Mouse (Mus musculus): ENCODE measurements around the gene Iffo1.
"Not testable (repeated sequence)": the region's sequence is repeated elsewhere in the genome, so short reads cannot be mapped to it uniquely, and the experiment has no call there.

Iffo1 gene

DNA sequence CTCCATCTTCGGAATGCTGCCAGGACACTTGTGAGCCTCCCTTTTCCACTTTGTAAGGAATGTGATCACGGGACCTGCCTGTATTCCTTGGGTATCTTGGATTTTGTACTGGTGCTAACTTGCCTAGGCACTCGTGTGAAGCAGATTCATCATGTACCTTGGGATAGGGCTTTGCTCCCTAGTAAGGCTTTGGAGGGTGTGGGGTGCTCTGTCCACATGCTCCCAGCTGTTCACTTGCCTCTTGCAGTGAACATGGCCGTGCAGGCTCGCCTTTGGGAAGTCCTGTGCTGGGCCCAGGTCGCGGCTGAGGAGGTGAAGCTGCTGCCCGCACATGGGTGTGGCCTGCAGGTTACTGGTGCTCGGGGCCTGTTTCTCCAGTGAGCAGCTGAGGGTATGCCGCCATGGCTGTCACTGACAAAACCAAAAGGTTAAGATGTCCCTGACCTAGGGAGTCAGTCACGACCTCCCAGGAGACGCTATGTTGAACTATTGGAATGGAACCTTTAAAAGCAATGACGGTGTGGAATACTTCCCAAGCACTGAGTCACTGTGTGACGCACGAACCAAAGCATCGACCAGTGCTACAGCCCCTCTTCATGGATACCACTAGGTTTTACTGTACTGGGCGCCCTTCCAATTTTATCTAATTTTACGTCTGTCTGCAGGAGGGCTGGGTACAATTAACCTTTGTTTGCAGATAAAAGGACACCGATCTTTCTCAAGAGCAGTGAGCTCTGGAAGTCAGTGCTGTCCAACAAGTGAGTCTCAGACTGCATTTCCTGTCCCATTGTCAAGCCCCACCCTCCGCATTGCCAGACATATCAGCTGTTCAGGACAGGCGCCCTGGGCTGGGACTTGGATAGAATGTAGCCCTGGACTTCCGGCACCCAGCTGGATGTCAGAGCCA lies 16.1 kb downstream of the Iffo1 start:
- DNase-seq (ENCODE audit: low spot score in 2 of 2), result peak in 1 of 2 experiments; percentile 61

DNA sequence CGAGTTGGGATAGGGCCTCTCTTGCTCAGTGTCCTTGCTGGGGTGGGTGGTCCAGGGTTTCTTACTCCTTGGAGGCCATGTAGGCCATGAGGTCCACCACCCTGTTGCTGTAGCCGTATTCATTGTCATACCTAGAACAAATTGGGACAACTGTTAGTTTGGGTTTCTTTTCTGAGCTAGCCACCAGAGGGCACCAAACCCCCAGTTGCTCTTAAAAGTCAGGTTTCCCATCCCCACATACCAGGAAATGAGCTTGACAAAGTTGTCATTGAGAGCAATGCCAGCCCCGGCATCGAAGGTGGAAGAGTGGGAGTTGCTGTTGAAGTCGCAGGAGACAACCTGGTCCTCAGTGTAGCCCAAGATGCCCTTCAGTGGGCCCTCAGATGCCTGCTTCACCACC lies 16.9 kb downstream of the Iffo1 start:
- peak in 1 of 2 experiments; percentile 76 for DNase-seq (ENCODE audit: low spot score in 2 of 2)

DNA sequence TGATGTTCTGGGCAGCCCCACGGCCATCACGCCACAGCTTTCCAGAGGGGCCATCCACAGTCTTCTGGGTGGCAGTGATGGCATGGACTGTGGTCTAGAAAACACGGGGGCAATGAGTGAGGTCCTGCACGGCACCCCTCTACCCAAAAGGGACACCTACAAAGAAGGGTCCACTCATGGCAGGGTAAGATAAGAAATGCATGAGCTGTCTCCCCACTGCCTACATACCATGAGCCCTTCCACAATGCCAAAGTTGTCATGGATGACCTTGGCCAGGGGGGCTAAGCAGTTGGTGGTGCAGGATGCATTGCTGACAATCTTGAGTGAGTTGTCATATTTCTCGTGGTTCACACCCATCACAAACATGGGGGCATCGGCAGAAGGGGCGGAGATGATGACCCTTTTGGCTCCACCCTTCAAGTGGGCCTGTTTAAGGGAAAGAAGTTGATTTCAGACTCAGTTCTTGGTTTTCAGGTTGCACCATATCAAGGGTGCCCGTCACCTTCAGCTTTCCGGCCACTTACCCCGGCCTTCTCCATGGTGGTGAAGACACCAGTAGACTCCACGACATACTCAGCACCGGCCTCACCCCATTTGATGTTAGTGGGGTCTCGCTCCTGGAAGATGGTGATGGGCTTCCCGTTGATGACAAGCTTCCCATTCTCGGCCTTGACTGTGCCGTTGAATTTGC lies 17.7 kb downstream of the Iffo1 start:
- DNase-seq (ENCODE audit: low spot score in 2 of 2), result not testable (repeated sequence)

DNA sequence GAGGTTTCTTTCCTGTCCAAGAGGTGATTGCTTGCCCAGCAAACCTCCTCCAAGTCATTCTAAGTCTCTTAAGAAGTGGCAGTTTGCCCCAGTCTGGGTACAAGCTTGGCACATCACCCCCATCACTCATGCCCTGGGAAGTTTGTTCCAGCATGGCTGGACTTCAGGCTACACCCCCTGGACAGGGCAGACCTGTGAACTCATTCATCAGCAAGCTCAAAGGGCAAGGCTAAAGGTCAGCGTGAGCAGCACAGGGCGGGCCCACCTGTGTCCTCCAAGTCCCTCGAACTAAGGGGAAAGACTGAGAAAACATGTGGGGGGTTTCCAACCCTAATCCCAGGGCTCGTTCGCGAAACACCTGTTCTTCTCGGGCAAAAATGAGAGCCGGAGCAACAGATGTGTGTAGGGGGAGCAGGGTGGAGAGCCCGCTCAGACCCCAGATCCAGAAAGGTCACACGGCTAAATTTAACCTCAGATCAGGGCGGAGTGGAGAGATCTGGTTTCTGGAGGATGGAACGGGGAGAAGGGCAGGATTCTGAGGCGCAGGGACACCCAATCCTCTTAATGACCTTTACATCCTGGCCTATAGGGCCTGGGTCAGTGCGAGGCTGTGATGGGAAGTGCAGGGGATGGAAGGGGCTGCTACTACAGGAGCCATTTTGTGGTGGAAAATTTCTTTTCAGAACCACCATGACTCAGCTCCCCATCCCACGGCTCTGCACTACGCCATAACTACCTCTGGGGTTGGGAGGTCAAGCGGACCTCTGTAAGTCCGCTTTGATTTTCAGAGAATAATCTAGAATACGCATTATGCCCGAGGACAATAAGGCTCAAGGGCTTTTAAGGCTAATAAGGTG lies 19.0 kb downstream of the Iffo1 start:
- peak in 1 of 2 experiments; percentile 62 for DNase-seq (ENCODE audit: low spot score in 2 of 2)

DNA sequence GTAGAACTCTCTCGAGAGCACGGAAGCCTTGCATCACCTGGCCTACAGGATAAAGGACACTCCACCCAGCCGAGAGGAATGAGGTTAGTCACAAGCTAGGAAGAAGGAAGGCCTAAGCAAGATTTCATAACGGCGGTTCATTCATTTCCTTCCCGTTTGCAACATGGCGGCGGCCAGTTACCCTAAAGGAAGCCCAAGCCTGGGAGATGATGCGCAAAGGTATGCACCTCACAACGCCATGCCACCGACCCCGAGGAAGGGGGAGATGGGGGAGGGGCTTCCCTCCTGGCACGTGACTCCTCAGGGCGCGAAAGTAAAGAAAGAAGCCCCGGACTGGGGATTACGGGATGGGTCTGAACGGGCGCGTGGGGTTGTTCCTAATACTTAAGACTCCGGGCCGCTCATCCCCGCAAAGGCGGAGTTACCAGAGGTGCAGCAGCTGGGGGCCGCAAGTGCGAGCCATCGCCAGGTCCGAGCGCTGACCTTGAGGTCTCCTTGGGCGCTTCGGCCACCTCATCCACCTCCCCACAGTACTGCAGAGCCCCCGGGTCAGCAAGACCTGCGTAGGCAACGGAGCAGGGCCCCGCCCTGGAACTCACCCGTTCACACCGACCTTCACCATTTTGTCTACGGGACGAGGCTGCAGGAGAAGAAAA lies 19.8 kb downstream of the Iffo1 start:
- peak in 1 of 2 experiments; percentile 67 for DNase-seq (ENCODE audit: low spot score in 2 of 2)

DNA sequence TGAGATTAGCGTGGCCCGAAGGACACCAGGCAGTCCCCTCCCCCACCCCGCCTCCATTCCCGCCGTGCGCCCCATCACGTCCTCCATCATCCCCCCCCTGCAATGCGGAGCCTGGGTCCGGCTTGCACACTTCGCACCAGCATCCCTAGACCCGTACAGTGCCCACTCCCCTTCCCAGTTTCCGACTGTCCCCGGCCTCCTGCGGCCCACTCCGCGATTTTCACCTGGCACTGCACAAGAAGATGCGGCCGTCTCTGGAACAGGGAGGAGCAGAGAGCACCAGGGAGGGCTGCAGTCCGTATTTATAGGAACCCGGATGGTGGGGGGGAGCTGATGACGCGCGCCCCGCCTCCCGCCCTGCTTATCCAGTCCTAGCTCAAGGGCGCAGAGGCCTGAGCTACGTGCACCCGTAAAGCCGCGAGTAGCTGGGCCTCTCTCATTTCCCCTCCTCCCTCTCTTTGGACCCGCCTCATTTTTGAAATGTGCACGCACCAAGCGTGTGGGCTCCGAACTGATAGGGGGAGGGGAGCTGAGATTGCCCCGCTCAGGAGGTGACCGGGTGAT lies 20.4 kb downstream of the Iffo1 start:
- DNase-seq (ENCODE audit: low spot score in 2 of 2), result peak; percentile 94 to 97

DNA sequence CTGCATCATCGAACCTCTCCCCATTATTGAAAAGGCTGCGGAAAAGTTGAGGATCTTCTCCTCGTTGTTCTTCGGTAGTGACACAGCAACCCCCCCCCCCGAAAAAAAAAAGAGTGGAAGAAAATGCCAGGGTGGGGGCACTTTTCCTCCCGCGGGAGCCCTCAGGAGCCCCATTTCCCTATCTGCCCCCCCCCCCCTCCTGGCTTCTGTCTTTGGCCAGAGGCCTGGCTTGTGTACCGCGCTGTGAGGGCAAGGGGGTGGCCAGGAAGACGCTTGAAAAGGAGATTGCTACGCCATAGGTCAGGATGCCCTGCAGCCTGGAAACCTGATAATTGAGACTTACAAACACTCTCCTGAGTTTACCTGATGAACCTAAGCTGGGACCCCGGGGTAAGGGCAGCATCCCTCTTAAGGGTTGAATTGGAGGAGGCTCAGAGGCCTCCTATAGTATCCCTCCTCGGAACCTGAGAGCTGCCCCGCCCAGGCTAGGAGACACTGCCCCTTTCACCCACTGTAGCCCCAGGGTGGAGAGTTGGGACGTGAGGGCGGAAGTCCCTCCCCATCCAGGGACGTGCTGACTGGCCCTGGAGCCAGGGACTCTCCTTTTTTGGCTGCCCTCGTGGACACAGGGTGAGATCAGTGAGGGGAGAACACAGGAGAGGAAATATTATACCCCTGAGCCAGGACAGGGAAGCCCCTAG lies 21.2 kb downstream of the Iffo1 start, which contains the start of gene Gapdh:
Gene Gapdh, minus strand, starts transcription at position 417 of the 701 bp plus-strand sequence.
- DNase-seq (ENCODE audit: low spot score in 2 of 2), result peak in 1 of 2 experiments; percentile 61

DNA sequence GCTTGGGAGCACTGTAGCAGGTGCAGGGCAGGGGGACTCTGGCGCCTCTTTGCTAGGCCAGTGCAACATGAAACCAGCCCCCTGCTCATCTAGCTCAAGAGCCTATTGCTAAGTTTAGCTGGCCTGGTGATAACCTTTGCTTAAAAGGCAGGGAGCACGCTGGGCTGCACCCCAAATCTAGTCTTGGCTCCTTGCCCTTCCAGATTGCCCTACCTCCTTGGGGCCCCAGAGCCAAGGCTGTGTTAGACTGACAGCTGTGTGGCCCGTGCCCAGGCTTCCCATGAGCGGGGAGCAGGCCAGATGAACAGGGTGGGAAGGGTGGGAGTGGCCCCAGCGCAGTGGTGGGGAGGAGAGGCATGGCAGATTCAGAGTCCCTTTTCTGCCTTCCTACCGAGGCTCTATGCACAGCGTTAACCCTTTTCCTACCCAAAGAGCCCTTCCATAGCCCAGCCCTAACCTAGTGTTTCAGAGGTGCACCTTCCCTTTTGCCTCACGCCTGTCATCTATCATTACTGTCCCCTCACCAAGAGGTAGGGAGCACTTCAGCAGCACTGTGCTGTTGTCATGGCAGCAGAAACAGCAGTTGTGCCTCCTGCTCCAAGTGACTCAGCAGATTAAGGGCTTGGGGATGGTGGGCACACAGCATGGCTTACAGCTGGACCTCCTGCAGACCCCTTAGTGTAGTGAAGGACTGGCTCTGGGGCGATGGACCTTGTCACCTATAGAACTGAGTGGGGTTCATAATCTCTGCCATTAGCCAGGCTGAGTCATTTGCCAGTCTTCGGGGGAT lies 22.0 kb downstream of the Iffo1 start:
- DNase-seq (ENCODE audit: low spot score in 2 of 2), result peak in 1 of 2 experiments; percentile 60

DNA sequence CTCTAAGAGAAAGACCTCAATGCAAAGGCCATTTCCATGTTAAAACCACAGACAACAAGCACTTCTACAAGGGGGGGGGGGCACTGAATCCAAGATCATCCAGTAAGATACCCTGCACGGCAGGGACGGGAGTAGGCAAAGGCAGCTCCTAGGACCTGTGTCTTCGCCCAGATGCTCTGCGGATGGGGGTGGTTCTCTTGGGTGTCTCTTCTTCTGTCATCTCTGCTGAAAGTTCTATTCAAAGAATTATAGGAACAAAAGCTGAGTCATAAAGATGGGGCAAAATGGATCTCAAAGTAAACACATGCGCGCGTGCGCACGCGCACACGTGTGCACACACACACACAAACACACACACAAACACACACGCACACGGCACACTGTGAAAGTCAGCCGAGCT lies 23.0 kb downstream of the Iffo1 start:
- DNase-seq (ENCODE audit: low spot score in 2 of 2), result no peak

DNA sequence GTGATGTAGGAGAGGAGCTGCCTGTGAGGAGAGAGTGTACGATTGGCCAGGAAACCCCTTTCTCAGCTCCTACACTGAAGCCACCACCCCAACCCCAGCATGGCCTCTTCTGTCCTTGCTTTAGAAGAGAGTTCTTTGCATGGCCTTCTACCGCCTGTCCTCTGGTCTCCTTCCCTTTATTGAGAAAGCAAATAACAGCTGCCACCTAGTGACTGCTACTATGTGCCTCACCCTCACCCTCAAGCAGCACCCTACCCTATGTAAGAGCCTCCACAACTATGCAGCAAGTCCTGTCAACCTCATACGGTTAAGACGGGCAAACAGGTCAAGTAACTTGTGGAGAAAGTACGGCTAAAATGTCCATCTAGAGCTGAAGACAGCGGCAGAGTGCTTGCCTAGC lies 25.2 kb downstream of the Iffo1 start:
- no peak for DNase-seq (ENCODE audit: low spot score in 2 of 2)

DNA sequence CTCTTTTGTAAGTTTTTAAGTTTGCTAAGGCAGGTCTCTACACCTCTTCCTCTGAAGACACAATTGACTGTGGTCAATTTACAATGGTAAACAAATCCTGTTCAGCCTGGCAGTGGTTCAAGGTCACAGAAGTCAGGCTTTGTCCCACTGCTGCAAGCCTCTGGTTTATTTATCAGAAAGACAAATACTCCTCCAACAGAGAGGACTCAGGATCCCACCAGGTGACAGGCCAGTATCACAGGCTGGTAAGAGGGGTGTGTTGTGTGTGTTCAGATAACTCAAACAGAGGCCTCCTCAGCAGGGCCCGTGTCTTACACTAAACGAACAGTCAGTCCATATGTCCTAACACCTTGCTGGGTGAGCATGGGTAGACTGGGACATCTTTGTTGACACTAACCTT lies 27.4 kb downstream of the Iffo1 start:
- DNase-seq (ENCODE audit: low spot score in 2 of 2), result no peak

DNA sequence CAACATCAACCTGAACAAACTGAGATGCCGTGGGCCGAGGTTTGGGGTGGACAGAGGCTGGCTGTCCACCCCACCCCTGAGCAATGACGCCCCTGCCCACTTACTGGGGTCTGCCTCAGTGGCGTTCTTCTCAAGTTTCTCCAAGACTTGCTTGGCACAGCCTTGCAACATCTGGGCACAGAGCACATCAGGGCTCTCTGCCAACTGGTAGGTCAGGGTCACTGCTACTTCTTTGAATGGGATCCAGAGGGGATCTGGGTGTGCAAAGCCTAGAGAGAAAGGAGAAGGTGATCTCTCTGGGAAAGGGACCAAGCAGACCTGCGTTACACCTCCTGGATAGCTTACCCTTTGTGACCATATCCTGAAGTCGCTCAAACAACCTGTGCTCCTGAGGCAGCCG lies 28.2 kb downstream of the Iffo1 start:
- no peak for DNase-seq (ENCODE audit: low spot score in 2 of 2)

DNA sequence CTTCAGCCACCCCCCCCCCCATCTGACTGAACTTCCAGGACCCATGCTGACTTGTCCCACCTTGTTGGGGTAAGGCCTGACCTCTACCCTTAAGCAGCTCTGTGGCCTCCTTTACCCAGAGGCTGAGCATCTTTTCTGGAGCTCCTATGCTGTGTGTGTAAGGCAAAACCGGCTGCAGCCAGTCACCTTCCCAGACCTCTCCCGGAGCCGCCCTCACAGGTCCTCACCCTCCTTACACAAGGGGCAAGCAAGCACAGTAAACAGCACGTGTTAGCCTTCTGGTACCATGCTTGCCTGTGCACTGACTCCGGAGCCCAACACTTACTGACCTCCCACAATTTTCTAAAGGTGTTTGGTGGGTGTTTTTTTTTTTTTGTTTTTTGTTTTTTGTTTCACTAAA lies 30.4 kb downstream of the Iffo1 start:
- DNase-seq (ENCODE audit: low spot score in 2 of 2), result no peak

DNA sequence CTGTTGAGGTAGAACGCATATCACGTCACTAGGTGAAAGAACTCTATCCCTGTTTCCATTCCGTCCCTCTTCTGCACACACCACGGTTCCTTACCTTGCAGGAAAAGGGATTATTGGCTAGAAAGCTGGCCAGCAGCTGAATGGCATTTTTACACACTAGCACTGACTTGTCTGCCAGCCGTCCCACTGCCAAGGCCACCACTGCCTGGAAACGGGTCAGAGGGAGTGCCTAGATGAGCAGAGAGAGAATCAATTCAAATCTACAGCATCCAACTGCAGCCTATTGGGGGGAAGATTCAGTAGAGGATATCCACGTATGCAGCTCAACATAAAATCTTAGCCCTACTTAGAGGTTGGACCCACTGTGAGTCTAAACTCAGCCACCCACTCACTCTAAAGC lies 34.6 kb downstream of the Iffo1 start:
- no peak for DNase-seq (ENCODE audit: low spot score in 2 of 2)

DNA sequence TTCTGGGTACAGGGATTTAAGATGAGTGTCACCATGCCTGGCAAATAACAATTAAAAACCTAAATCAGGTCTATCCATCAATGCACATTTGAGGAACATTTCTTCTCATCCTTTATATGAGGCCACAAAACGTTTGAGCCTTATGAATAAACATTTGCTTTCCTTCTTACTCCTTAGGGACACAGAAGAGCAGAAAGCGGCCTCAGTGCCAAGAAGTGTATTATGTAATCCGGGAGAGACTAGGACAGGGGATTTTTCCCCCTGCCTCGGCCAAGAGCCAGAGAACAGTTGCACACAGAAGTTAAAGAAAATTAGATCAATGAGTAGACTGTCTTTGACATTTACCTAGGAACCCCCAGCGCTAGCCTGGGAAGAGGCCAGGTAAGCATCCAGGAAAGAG lies 37.1 kb downstream of the Iffo1 start:
- no peak for DNase-seq (ENCODE audit: low spot score in 2 of 2)

DNA sequence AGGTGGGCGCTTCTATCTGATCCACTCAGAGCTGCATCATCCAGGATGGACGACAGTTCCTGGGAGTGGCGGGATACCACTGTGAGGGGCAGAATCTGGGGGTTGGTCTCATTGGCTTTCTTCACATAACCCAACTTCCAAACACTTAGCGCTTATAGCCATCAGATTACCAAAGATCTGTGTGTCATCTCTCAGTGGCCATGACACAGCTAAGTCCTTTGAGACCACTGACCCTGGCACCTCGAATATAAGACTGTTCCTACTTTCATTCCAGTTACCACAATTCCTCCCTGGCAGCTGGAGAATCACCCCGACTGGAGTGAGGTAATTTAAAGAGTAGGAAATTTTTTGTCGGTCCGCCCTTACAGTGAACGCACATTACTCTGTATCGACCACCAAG lies 41.2 kb downstream of the Iffo1 start:
- no peak for DNase-seq (ENCODE audit: low spot score in 2 of 2)

DNA sequence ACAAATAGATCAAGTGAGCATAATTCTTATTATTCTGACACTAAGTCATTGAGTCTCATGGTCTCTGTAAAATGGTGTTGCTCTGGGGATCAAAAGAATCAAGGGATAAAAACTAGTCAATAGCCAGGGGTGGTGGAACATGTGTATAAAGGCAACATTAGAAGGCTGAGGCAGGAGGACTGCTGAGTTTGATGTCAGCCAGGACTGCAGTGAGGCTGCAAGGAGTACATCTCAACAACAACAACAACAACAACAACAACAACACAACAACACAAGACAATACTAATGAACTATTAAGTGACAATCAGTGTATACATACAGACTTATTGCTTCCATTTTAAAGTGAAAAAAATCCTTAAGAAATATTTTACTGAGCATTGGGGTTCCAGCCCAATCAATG lies 45.8 kb downstream of the Iffo1 start:
- no peak for DNase-seq (ENCODE audit: low spot score in 2 of 2)

DNA sequence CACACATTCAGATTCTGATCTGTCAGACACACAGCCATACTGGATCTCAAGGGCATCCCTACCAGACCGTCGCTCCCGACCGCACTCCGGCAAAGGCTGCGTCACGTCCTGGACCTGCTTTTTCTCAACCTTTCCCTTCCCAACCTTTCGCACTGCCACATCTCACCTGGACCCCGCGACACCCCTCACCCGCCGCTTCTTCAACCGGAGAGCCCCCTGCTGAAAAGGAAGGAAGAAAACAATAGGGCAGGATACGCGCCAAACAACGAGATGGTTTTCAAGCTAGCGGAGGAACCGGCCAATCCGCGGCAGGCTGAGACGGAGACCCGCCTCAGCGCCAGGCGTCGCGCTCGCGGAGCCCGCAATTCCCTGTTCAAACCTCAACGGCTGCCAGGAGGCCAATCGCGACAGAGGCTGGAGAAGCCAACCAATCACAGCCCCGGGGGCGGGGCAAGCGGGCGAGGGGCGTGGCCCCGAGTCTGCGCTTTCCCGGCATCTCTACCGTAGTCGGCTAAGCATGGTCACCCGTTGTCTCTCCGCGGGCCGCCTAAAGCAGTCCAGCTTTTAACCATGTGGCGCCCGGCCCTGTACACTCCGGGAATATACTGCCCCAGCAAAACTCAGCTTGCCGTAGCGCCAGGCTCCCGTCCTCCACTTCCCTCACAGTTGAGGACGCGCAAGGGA lies 46.4 kb downstream of the Iffo1 start, which contains the start of the genes Ncapd2 and Mrpl51:
Gene Ncapd2, minus strand, starts transcription at position 370 of the 684 bp plus-strand sequence.
Gene Mrpl51, plus strand, starts transcription at position 470 of the 684 bp plus-strand sequence.
- DNase-seq (ENCODE audit: low spot score in 2 of 2), result peak; percentile 91 to 97
